ENCODE assay signal across 21 mouse cellular contexts in genomic region chr6:31567200-31567599, GRCm38 (mm10).
"Had no signal": no experiment of that assay in that cellular context is flagged by ENCODE, and none has a peak within 500 bp of the region (broad histone marks: within the 10 kb centered on the region; RNA-seq: fewer than 3 reads in every experiment).

No protein-coding gene starts in this region.

- H3K4me3 ChIP-seq: limb, embryonic 10.5 days; limb, embryonic 13.5 days; liver, embryonic 12.5 days; liver, embryonic 15.5 days; lung, embryonic 15.5 days had no signal

- H3K9me3 ChIP-seq: limb, embryonic 10.5 days; limb, embryonic 13.5 days; liver, embryonic 12.5 days; liver, embryonic 15.5 days; lung, embryonic 15.5 days had no signal

- H3K9ac ChIP-seq: limb, embryonic 13.5 days; liver, embryonic 12.5 days; liver, embryonic 15.5 days; lung, embryonic 15.5 days had no signal

- H3K27ac ChIP-seq: limb, embryonic 10.5 days; limb, embryonic 13.5 days; liver, embryonic 12.5 days; liver, embryonic 15.5 days; lung, embryonic 15.5 days had no signal

- DNase-seq: kidney, adult 18-20 months; kidney, adult 9 months; kidney, postnatal 14 days; kidney, postnatal 4 days; layer of hippocampus, adult 9-11 months; layer of hippocampus, postnatal 36 days; liver; lung, adult 18-20 months; lung, postnatal 10 days; lung, postnatal 36 days; thymus, adult 18-20 months; thymus, postnatal 36 days had no signal

- H3K36me3 ChIP-seq: limb, embryonic 10.5 days; limb, embryonic 13.5 days; liver, embryonic 12.5 days; liver, embryonic 15.5 days; lung, embryonic 15.5 days had no signal

- H3K4me2 ChIP-seq: limb, embryonic 13.5 days; liver, embryonic 15.5 days; lung, embryonic 15.5 days; midbrain, embryonic 11.5 days had no signal

- ATAC-seq: inflammation-experienced regulatory T-cells, adult 6 months; intestine, embryonic 16.5 days; liver, embryonic 12.5 days; midbrain, embryonic 16.5 days had no signal
